Mouse (Mus musculus): ENCODE results near the gene Wdr72.

- no peak for TF ChIP-seq CTCF (IDR thresholded peaks at IDR 0.05)
- no peak for TF ChIP-seq EP300 (IDR thresholded peaks at IDR 0.05; ENCODE audit: insufficient read depth, low read depth, low read length)
Observed at GRCm38 (mm10) chr9:74078458-74078857, 31.7 kb upstream of the Wdr72 start.

All from heart, adult 2 months (tissue).